Mouse (Mus musculus) midbrain, postnatal 0 days (tissue): ENCODE data around the gene Hhex. TPM values are rescaled to one million over a fixed set of nuclear protein-coding genes. Genes with fewer than 3 reads are reported as not detected.

ENCODE experiments used
- ATAC-seq: fragments of 200-750 bp; cut with Nextera tagmentation; 2 replicates; pipeline ENCODE4 v1.8.0; 2017; ENCODE audit warnings: moderate number of reproducible peaks, mild to moderate bottlenecking, moderate TSS enrichment, moderate library complexity; ENCODE audit not compliant: low FRiP score
- DNase-seq: peaks from one replicate; pipeline ENCODE4 v3.0.0-alpha.2; 2015; ENCODE audit warnings: low spot score
- H3K27ac ChIP-seq: fragments of 300-500 bp; sonication (generic); 2 replicates; pipeline ENCODE4 v1.5.1; 2014; ENCODE audit warnings: low read depth, mild to moderate bottlenecking, low read length, mixed read lengths
- H3K27me3 ChIP-seq: fragments of 300-500 bp; sonication (generic); 2 replicates; pipeline ENCODE4 v1.6.1; 2014; ENCODE audit warnings: low read length, control low read depth, mixed read lengths; ENCODE audit not compliant: insufficient read depth
- H3K36me3 ChIP-seq: fragments of 300-500 bp; sonication (generic); 2 replicates; pipeline ENCODE4 v1.6.1; 2014; ENCODE audit warnings: low read length, control low read depth, mixed read lengths; ENCODE audit not compliant: insufficient read depth
- H3K4me1 ChIP-seq: fragments of 300-500 bp; sonication (generic); 2 replicates; pipeline ENCODE4 v1.6.1; 2014; ENCODE audit warnings: mild to moderate bottlenecking, control low read depth, antibody characterized with exemption, low read length, mixed read lengths; ENCODE audit not compliant: insufficient read depth
- H3K4me2 ChIP-seq: fragments of 300-500 bp; sonication (generic); 2 replicates; pipeline ENCODE4 v1.6.1; 2014; ENCODE audit warnings: low read depth, mild to moderate bottlenecking, low read length, mixed read lengths; ENCODE audit not compliant: poor library complexity, severe bottlenecking
- H3K4me3 ChIP-seq: fragments of 300-500 bp; sonication (generic); 2 replicates; pipeline ENCODE4 v1.5.1; 2014; ENCODE audit warnings: low read depth, mild to moderate bottlenecking, low read length, moderate library complexity
- H3K9ac ChIP-seq: fragments of 300-500 bp; sonication (generic); replicated peaks from 2 replicates; pipeline ENCODE4 v1.6.1; 2014; ENCODE audit warnings: mild to moderate bottlenecking, low read length, moderate library complexity, mixed read lengths; ENCODE audit not compliant: poor library complexity, severe bottlenecking
- H3K9me3 ChIP-seq: fragments of 300-500 bp; sonication (generic); 2 replicates; pipeline ENCODE4 v1.6.1; 2016; ENCODE audit warnings: low read length, control low read depth
- CTCF ChIP-seq: IDR thresholded peaks from 2 replicates; pipeline ENCODE4 v1.5.1; 2016; ENCODE audit warnings: antibody characterized with exemption, mild to moderate bottlenecking
- WGBS: fragments of 180-500 bp; shearing (Covaris S2); extraction: QIAGEN DNeasy Blood & Tissue Kit; methylation state at CpG from one replicate; pipeline ENCODE4 v1.1.7; 2014; 5-methylcytosine and 5-hydroxymethylcytosine counted together
- polyA plus RNA-seq: library from polyadenylated mRNA; unstranded; fragments of >200 nt; fragmentation: Nextera tagmentation; extraction: Ambion mirVana; gene quantifications from 2 replicates; pipeline ENCODE4 v1.2.1, GENCODE M21; 2015
- total RNA-seq: library from RNA; depleted of rRNA; stranded (reverse); fragments of >200 nt; gene quantifications from 2 replicates; pipeline ENCODE4 v1.2.3, GENCODE M21; 2014

Gene Hhex
- total and polyA plus RNA-seq, 2 experiments from 2014 or later = 0.99 to 3.5 TPM

GRCm38 (mm10) chr19:37440708-37441475, 6.3 kb downstream of the Hhex start:
- Histone ChIP-seq H3K4me2 (no peak overlapping the region), H3K9me3 (no peaks in the 10 kb centered on the region), H3K4me1 (no peaks in the 10 kb centered on the region), H3K9ac (no peak overlapping the region), H3K4me3 (no peak overlapping the region), H3K36me3 (no peaks in the 10 kb centered on the region), H3K27ac (no peak overlapping the region), H3K27me3 (peaks cover 23% of the 10 kb centered on the region)
- WGBS = 68% methylated on average over 16 of the region's 16 CpGs
- DNase-seq = no peak
- no peak for ATAC-seq
- TF ChIP-seq CTCF = no peak

GRCm38 (mm10) chr19:37442524-37443286, 8.1 kb downstream of the Hhex start:
- Histone ChIP-seq H3K4me1 (no peaks in the 10 kb centered on the region), H3K36me3 (no peaks in the 10 kb centered on the region), H3K9ac (no peak overlapping the region), H3K4me2 (no peak overlapping the region), H3K27ac (no peak overlapping the region), H3K27me3 (peaks cover 13% of the 10 kb centered on the region), H3K4me3 (no peak overlapping the region), H3K9me3 (no peaks in the 10 kb centered on the region)
- ATAC-seq (no peak), DNase-seq (no peak)
- TF ChIP-seq CTCF = no peak
- 80% methylated on average over 10 of the region's 10 CpGs for WGBS

GRCm38 (mm10) chr19:37443631-37444140, 9.1 kb downstream of the Hhex start:
- peaks cover 9% of the 10 kb centered on the region for H3K27me3 ChIP-seq

DNA sequence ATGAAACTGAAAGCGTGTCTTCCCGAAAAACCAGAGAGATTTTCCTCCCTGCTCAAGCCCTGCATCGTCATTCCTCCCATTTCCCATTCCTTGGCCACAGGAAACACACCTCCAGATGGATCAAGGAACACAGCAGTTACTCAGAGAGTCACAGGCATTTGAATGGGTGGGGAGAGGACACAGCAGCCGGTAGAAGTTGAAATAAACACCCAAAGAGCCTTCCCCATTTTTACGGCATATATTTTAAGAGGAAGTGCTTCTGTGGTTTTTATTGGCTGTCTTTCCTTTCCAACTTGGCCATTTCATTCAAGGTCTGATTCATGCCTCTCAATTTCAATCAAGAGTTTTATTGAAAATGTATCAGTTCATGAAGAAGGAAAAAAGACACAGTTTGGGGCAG, 13.6 kb downstream of the Hhex start:
- H3K36me3 ChIP-seq = no peaks in the 10 kb centered on the region
- no peak overlapping the region for H3K9ac ChIP-seq
- no peak overlapping the region for H3K4me3 ChIP-seq
- no peak for TF ChIP-seq CTCF
- WGBS = 76% methylated on average over 5 of the region's 5 CpGs
- no peaks in the 10 kb centered on the region for H3K4me1 ChIP-seq
- H3K4me2 ChIP-seq = no peak overlapping the region
- no peaks in the 10 kb centered on the region for H3K27me3 ChIP-seq
- H3K9me3 ChIP-seq = no peaks in the 10 kb centered on the region
- DNase-seq (no peak), ATAC-seq (no peak)
- H3K27ac ChIP-seq = no peak overlapping the region

More at GRCm38 (mm10) chr19:37443631-37444140, 9.1 kb downstream of the Hhex start:
- Histone ChIP-seq H3K4me2 (no peak overlapping the region), H3K27ac (no peak overlapping the region), H3K9me3 (no peaks in the 10 kb centered on the region), H3K4me3 (no peak overlapping the region), H3K36me3 (no peaks in the 10 kb centered on the region), H3K9ac (no peak overlapping the region), H3K4me1 (no peaks in the 10 kb centered on the region)
- ATAC-seq = no peak
- WGBS = 70% methylated on average over 4 of the region's 4 CpGs
- no peak for DNase-seq
- TF ChIP-seq CTCF = no peak

DNA sequence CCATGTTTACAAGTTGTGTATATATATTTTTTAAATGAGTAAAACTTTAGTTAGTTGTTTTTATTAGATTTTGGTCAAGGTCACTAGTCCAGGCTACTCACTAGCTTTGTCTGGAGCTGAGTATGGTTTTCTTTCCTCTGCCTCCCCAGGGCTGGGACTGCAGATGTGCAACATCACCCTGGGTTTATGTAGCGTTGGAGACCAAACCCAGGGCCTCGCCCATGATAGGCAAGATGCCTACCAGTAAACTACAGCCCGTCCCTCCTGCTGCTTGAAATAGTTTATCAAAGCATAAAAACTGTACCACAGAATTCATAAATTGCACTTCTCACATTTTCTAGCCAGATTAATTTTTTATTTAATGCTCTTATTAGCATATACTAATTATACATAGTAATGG, 14.6 kb downstream of the Hhex start:
- H3K4me1 ChIP-seq = no peaks in the 10 kb centered on the region
- H3K9ac ChIP-seq = no peak overlapping the region
- DNase-seq = no peak
- no peak overlapping the region for H3K4me3 ChIP-seq
- no peak overlapping the region for H3K27ac ChIP-seq
- H3K27me3 ChIP-seq = no peaks in the 10 kb centered on the region
- 88% methylated on average over 3 of the region's 3 CpGs for WGBS
- no peaks in the 10 kb centered on the region for H3K9me3 ChIP-seq
- ATAC-seq = no peak
- H3K4me2 ChIP-seq = no peak overlapping the region
- H3K36me3 ChIP-seq = no peaks in the 10 kb centered on the region
- TF ChIP-seq CTCF = no peak

- Histone ChIP-seq H3K9ac (no peak overlapping the region), H3K4me1 (no peaks in the 10 kb centered on the region), H3K27me3 (no peaks in the 10 kb centered on the region), H3K36me3 (no peaks in the 10 kb centered on the region), H3K27ac (no peak overlapping the region), H3K4me2 (no peak overlapping the region), H3K4me3 (no peak overlapping the region), H3K9me3 (no peaks in the 10 kb centered on the region)
- no peak for DNase-seq
- 93% methylated on average over 2 of the region's 2 CpGs for WGBS
- no peak for ATAC-seq
- TF ChIP-seq CTCF = no peak
These were observed 20.9 kb downstream of the Hhex start for GRCm38 (mm10) chr19:37455528-37455927.
